Mouse (Mus musculus): ENCODE measurements around the gene Etfbkmt.
A peak's percentile ranks its signal among the peaks of the same experiment; 100 is the strongest.
"Not testable (repeated sequence)": the region's sequence is repeated elsewhere in the genome, so short reads cannot be mapped to it uniquely, and the experiment has no call there.

The Etfbkmt gene

GRCm38 (mm10) chr6:149139471-149139870 lies at the start of gene Etfbkmt:
TSS of gene Etfbkmt (plus strand) at chr6:149139849.
- DNase-seq (ENCODE audit: low read depth, low spot score): no peak

- no peak for DNase-seq (ENCODE audit: low read depth, low spot score)
Measured at GRCm38 (mm10) chr6:149092406-149092805, 47.2 kb upstream of the Etfbkmt start.

- DNase-seq (ENCODE audit: low read depth, low spot score): no peak
Measured at GRCm38 (mm10) chr6:149093465-149093864, 46.2 kb upstream of the Etfbkmt start.

GRCm38 (mm10) chr6:149094555-149094954 lies 45.1 kb upstream of the Etfbkmt start:
- no peak for DNase-seq (ENCODE audit: low read depth, low spot score)

GRCm38 (mm10) chr6:149095389-149095788 lies 44.3 kb upstream of the Etfbkmt start:
- DNase-seq (ENCODE audit: low read depth, low spot score): peak; percentile 46

GRCm38 (mm10) chr6:149096233-149096632 lies 43.4 kb upstream of the Etfbkmt start:
- no peak for DNase-seq (ENCODE audit: low read depth, low spot score)

- DNase-seq (ENCODE audit: low read depth, low spot score): no peak
Measured at GRCm38 (mm10) chr6:149097276-149097675, 42.4 kb upstream of the Etfbkmt start.

GRCm38 (mm10) chr6:149098993-149099392 lies 40.7 kb upstream of the Etfbkmt start:
- DNase-seq (ENCODE audit: low read depth, low spot score): no peak

GRCm38 (mm10) chr6:149100174-149101075 lies 39.2 kb upstream of the Etfbkmt start:
- peak; percentile 85 for DNase-seq (ENCODE audit: low read depth, low spot score)

GRCm38 (mm10) chr6:149101076-149101942 lies 38.3 kb upstream of the Etfbkmt start, which contains the start of gene Dennd5b:
TSS of gene Dennd5b (minus strand) at chr6:149101680.
- peak; percentile 75 for DNase-seq (ENCODE audit: low read depth, low spot score)

GRCm38 (mm10) chr6:149101943-149102243 lies 37.8 kb upstream of the Etfbkmt start:
- DNase-seq (ENCODE audit: low read depth, low spot score): peak; percentile 75

GRCm38 (mm10) chr6:149103451-149103850 lies 36.2 kb upstream of the Etfbkmt start:
- no peak for DNase-seq (ENCODE audit: low read depth, low spot score)

GRCm38 (mm10) chr6:149107615-149108014 lies 32.0 kb upstream of the Etfbkmt start:
- no peak for DNase-seq (ENCODE audit: low read depth, low spot score)

GRCm38 (mm10) chr6:149108909-149109308 lies 30.7 kb upstream of the Etfbkmt start:
- DNase-seq (ENCODE audit: low read depth, low spot score): no peak

- DNase-seq (ENCODE audit: low read depth, low spot score): no peak
Measured at GRCm38 (mm10) chr6:149116992-149117391, 22.7 kb upstream of the Etfbkmt start.

- DNase-seq (ENCODE audit: low read depth, low spot score): no peak
Measured at GRCm38 (mm10) chr6:149118935-149119334, 20.7 kb upstream of the Etfbkmt start.

- peak; percentile 78 for DNase-seq (ENCODE audit: low read depth, low spot score)
Measured at GRCm38 (mm10) chr6:149119853-149120252, 19.8 kb upstream of the Etfbkmt start.

- DNase-seq (ENCODE audit: low read depth, low spot score): peak; percentile 58
Measured at GRCm38 (mm10) chr6:149123042-149123441, 16.6 kb upstream of the Etfbkmt start.

- peak; percentile 96 for DNase-seq (ENCODE audit: low read depth, low spot score)
Measured at GRCm38 (mm10) chr6:149126675-149127074, 13.0 kb upstream of the Etfbkmt start.

GRCm38 (mm10) chr6:149129870-149130269 lies 9.8 kb upstream of the Etfbkmt start, which contains the start of gene Gm10203:
TSS of gene Gm10203 (plus strand) at chr6:149130170.
- DNase-seq (ENCODE audit: low read depth, low spot score): not testable (repeated sequence)

GRCm38 (mm10) chr6:149131111-149131510 lies 8.5 kb upstream of the Etfbkmt start:
- peak; percentile 100 for DNase-seq (ENCODE audit: low read depth, low spot score)
